Mouse (Mus musculus) liver, postnatal 0 days (tissue): ENCODE measurements around the gene Ralgapa2.

Source experiments
- CTCF ChIP-seq: sonication (generic); IDR thresholded peaks from 2 replicates; pipeline ENCODE4 v1.5.1; 2016; ENCODE audit warnings: antibody characterized with exemption, low read depth
- EP300 ChIP-seq: IDR thresholded peaks from 2 replicates; pipeline ENCODE4 v1.6.1; 2016; ENCODE audit warnings: antibody characterized with exemption, low read depth, mild to moderate bottlenecking

DNA sequence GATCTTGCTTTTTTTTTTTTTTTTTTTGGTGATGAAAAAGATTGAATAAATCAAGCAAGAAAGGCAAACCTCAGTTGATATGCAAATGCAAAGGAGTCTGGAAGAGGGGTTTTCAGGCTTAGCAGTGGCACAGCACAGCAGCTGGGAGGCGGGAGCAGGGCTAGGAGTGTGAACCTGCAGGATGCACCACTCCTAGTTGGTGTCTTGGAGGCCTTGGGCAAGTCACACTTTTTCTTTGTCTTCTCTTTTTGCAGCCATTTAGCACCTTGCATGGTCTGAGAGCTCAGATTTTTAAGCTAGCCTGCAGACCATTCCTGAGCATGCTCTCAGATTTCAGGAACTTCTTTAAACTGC, 231.2 kb downstream of the Ralgapa2 start:
- TF ChIP-seq CTCF: no peak
- no peak for TF ChIP-seq EP300
